Mouse (Mus musculus) gastrocnemius, postnatal 36 days (tissue): ENCODE data around the gene Chmp4b. TPM values are rescaled to one million over a fixed set of nuclear protein-coding genes. Genes with fewer than 3 reads are reported as not detected.
A peak's percentile ranks its signal among the peaks of the same experiment; 100 is the strongest.

Experiments
- DNase-seq, 2 experiments: peaks; one replicate each; pipeline ENCODE4 v3.0.0; 2022
- intact Hi-C: fragments of 180-260 bp; cut with DNase I; formaldehyde crosslinking; loops from one replicate; pipeline ENCODE4 v1.15.1; 2025
- total RNA-seq, 2 experiments: library from RNA; stranded (reverse); gene quantifications; 2 replicates each; pipeline ENCODE4 v1.2.3; 2021

Chmp4b gene
- total RNA-seq, 2 experiments from 2014 or later = 102 to 107 TPM

GRCm38 (mm10) chr2:154711701-154712100, 60.2 kb downstream of the Chmp4b start:
- no peak for DNase-seq
- intact Hi-C loops = loop anchor here (2.0 kb wide), 2 partner anchors 51 to 143 kb away; no protein-coding TSS in a partner anchor

GRCm38 (mm10) chr2:154712271-154712677, 60.8 kb downstream of the Chmp4b start:
- peak; percentile 25 to 51 for DNase-seq
- intact Hi-C loops = no loop called here

GRCm38 (mm10) chr2:154713083-154713482, 61.6 kb downstream of the Chmp4b start:
- intact Hi-C loops = no loop called here
- DNase-seq = no peak

GRCm38 (mm10) chr2:154713964-154714363, 62.5 kb downstream of the Chmp4b start:
- DNase-seq = no peak
- intact Hi-C loops = no loop called here

GRCm38 (mm10) chr2:154716586-154716985, 65.1 kb downstream of the Chmp4b start:
- intact Hi-C loops = no loop called here

GRCm38 (mm10) chr2:154717081-154717480, 65.6 kb downstream of the Chmp4b start:
- intact Hi-C loops = no loop called here
- DNase-seq = no peak

More at GRCm38 (mm10) chr2:154716586-154716985, 65.1 kb downstream of the Chmp4b start:
- DNase-seq = no peak

GRCm38 (mm10) chr2:154718855-154719556, 67.5 kb downstream of the Chmp4b start:
- DNase-seq = no peak
- intact Hi-C loops = no loop called here

- intact Hi-C loops = no loop called here
- DNase-seq = no peak
Observed at GRCm38 (mm10) chr2:154720315-154720714, 68.8 kb downstream of the Chmp4b start.

- intact Hi-C loops = no loop called here
Observed at GRCm38 (mm10) chr2:154723473-154723872, 72.0 kb downstream of the Chmp4b start.

GRCm38 (mm10) chr2:154729737-154730136, 78.2 kb downstream of the Chmp4b start:
- intact Hi-C loops = no loop called here
- DNase-seq = no peak

More at GRCm38 (mm10) chr2:154723473-154723872, 72.0 kb downstream of the Chmp4b start:
- no peak for DNase-seq

- intact Hi-C loops = no loop called here
- DNase-seq = no peak
Observed at GRCm38 (mm10) chr2:154730841-154731240, 79.3 kb downstream of the Chmp4b start.

GRCm38 (mm10) chr2:154731916-154732315, 80.4 kb downstream of the Chmp4b start:
- intact Hi-C loops = no loop called here
- no peak for DNase-seq

GRCm38 (mm10) chr2:154732503-154733141, 81.1 kb downstream of the Chmp4b start:
- intact Hi-C loops = no loop called here
- no peak for DNase-seq

- DNase-seq = no peak
- intact Hi-C loops = no loop called here
Observed at GRCm38 (mm10) chr2:154734977-154735376, 83.5 kb downstream of the Chmp4b start.

- intact Hi-C loops = no loop called here
- DNase-seq = no peak
Observed at GRCm38 (mm10) chr2:154735416-154735815, 83.9 kb downstream of the Chmp4b start.

- intact Hi-C loops = no loop called here
- DNase-seq = no peak
Observed at GRCm38 (mm10) chr2:154735986-154736385, 84.5 kb downstream of the Chmp4b start.

GRCm38 (mm10) chr2:154738621-154739020, 87.1 kb downstream of the Chmp4b start:
- intact Hi-C loops = no loop called here
- no peak for DNase-seq

GRCm38 (mm10) chr2:154742911-154743819, 91.7 kb downstream of the Chmp4b start:
- intact Hi-C loops = no loop called here
- DNase-seq = no peak

GRCm38 (mm10) chr2:154743915-154744314, 92.4 kb downstream of the Chmp4b start:
- intact Hi-C loops = no loop called here
- no peak for DNase-seq
